Mouse (Mus musculus): Measurements from ENCODE around the gene Ccdc85c.

The Ccdc85c gene

GRCm38 (mm10) chr12:108174606-108175505, 100.4 kb downstream of the Ccdc85c start:
- DNase-seq (ENCODE audit: low read depth), result no peak

- no peak for DNase-seq (ENCODE audit: low read depth)
Observed at GRCm38 (mm10) chr12:108172639-108173038, 102.6 kb downstream of the Ccdc85c start.

DNA sequence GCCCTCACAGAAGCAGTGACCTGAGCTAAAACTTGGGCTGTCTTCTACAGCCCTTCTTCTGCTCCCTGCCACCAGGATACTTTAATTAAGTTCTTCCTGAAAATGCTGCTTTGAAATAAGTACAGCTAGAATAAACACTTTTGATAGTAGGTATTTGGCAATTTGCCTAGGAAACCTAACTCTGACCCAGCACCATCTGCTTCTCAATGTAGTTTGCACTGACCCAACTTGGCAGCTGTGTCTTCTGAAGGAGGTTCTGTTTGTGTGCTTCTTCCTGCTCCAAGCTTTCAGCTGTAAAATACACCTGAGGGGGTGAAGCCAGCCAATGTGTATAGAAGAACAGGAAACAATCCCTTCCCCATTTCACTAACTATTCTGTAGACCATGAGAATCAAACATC, 103.9 kb downstream of the Ccdc85c start:
- DNase-seq (ENCODE audit: low read depth), result no peak

- DNase-seq (ENCODE audit: low read depth), result no peak
Observed at GRCm38 (mm10) chr12:108170467-108170866, 104.8 kb downstream of the Ccdc85c start.

- no peak for DNase-seq (ENCODE audit: low read depth)
Observed at GRCm38 (mm10) chr12:108168909-108169308, 106.3 kb downstream of the Ccdc85c start.

DNA sequence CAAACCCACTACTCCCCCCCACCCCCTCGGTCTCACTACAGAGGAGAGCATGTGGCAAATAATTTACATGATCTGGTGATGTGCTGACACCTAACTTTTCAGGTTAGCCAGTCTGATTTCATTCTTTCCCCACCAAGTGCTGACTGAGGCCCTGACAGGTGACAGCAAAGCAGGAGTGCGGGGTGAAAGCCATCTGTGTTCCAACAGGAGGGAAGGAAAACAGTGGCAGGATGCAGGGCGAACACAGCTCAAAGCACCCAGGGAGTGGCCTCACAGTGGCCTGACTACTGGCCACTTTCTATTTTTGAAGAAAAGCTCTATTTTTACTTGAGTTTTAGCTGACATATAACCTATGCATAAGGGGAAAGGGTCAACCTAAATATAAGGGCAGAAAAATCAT, 111.5 kb downstream of the Ccdc85c start:
- DNase-seq (ENCODE audit: low read depth), result no peak

DNA sequence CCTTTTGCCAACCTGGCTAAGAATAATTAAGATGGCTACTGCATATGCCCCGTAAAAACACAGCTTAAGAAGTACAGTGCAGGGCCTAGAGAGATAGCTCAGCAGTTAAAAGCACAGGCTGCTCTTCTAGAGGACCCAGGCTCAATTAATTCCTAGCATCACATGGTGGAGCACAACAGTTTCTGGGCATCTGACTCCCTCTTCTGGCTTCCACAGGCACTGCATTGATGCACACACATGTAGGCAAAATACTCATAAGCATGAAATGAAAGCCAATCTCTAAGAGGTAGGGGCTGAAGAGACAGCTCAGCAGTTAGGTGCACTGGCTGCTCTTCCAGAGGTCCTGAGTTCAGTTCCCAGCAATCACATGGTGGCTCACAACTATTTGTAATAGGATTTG, 113.2 kb downstream of the Ccdc85c start:
- no peak for DNase-seq (ENCODE audit: low read depth)

DNA sequence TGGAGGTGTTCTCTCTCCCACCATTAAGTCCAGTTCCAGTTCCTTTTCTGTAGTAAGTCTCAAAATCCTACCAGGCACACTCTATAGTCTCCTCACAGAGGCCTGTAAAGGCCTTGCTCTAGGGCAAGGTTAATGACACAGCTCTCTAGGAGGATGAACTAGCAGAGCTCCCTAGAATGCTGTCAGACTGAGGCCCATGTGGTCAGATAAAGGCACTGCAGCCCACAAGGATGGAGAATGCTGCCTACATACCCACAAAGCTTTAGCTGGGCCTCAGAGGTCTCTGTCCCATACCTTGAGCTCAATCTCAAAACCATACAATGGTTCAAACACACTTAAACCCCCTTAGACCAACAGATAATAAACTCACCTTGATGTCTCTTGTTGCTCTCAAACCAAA, 115.4 kb downstream of the Ccdc85c start:
- DNase-seq (ENCODE audit: low read depth), result no peak

Measured in fibroblast of lung, adult 2 months (primary cell).